Mouse (Mus musculus) ovary, adult 18-20 months (tissue): ENCODE data around the gene Hspbp1.

ENCODE experiments used
- DNase-seq: peaks from one replicate; pipeline ENCODE4 v3.0.0; 2022; ENCODE audit warnings: low spot score, mixed read lengths

Hspbp1 gene

DNA sequence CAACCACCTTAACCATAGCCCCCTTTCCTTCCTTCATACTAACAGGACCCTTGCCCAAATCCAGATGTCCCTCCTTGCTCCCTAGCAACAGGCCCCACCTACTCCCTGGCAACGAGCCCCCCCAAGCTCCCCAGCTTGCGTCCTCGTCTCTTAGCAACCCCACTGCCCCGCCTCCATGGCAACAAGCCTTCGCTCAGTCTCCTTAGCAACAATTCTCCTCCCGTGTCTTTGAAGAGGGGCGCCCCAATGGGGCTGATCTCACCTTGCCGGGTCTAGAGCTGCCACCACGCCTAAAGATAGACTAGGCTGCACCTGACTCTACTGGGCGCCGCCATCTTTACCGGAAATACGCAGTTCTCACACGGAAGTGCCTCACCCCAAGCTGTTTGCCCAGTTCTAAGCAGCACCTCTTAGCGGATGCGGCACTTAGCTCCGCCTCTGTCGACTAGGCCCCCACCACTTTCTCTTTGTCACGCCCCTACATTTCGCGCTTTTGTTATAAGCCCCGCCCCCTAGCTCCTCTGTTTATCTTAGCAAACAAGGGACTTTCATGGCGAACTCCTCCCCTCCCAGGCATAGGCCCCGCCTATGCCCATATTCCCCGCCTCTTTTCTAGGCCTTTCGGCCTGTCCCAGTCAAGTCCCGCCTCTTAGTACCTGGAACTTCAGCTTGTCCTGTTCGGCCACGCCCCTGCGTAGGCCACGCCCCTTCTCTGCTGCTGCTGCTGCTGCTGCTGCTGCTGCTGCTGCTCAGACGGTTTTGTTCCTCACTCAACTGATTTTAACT, at the start of gene Hspbp1:
Hspbp1 (minus strand) TSS at position 437 of the 786 bp plus-strand sequence.
- DNase-seq: peak; percentile 94

- no peak for DNase-seq
Observed at GRCm38 (mm10) chr7:4732968-4733392, 48.1 kb upstream of the Hspbp1 start.

GRCm38 (mm10) chr7:4731090-4731489, 46.2 kb upstream of the Hspbp1 start:
- no peak for DNase-seq

DNA sequence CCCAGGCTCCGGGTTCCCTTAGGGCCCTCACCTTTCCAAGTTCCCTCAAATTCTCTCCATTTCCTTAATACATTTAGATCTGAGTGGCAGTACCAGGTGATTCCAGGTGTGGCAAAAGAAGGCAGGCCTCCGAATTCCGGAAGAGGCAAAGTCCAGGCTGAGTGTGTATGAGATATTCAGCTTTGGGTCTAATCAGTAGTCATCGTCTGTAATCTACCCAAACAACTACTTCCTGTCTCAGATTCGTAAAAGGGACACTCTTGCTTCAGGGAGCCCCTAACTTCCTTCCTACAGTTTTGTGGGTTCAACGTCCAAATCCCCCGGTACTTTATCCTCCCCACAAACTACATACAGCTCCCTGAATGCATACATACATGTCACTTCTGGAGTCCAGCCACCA, 40.3 kb upstream of the Hspbp1 start, which contains the start of gene Tmem150b:
Tmem150b (minus strand) TSS at position 81 of the 400 bp plus-strand sequence.
- no peak for DNase-seq

- no peak for DNase-seq
Observed at GRCm38 (mm10) chr7:4724359-4724758, 39.5 kb upstream of the Hspbp1 start.

DNA sequence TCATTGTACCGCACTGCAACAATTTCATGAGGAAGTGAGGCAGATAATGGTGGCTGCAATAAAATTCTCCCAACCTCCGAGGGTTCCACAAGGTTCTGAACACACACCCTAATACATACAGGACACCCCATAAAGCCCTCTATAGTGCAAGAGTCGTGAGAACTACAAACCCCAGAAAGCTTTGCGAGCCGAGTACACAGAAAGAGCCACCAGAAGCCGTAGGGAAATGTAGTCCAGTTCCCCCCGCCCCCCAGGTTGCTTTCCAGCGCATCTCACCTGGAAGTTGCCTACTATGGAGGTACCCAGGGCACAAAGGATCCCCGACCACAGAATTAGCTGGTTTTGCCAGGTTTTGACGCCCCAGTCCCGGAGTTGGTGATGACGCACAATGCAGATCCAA, 38.6 kb upstream of the Hspbp1 start:
- no peak for DNase-seq

GRCm38 (mm10) chr7:4719276-4719675, 34.4 kb upstream of the Hspbp1 start:
- DNase-seq: no peak

- no peak for DNase-seq
Observed at GRCm38 (mm10) chr7:4716955-4717354, 32.1 kb upstream of the Hspbp1 start.

DNA sequence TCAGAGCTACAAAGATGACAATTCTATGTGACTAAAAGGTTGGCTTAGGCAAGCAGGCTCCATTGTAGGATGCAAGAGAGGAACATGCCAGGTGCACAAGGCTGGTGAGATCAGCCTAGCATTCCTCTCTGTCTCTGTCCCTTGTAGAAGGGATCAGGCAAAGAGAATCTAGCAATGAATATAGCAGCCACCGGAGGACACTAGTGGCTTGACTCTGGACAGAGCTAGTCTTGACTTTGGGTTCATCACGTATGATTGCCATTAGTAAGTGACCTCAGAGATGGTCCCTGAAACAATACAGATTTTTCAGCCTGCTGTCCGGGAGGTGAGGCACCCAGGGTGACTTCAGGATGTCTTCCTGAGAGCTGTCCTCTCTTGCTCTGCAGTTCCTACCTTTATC, 27.7 kb upstream of the Hspbp1 start:
- DNase-seq: no peak

GRCm38 (mm10) chr7:4705098-4705497, 20.2 kb upstream of the Hspbp1 start:
- DNase-seq: no peak

DNA sequence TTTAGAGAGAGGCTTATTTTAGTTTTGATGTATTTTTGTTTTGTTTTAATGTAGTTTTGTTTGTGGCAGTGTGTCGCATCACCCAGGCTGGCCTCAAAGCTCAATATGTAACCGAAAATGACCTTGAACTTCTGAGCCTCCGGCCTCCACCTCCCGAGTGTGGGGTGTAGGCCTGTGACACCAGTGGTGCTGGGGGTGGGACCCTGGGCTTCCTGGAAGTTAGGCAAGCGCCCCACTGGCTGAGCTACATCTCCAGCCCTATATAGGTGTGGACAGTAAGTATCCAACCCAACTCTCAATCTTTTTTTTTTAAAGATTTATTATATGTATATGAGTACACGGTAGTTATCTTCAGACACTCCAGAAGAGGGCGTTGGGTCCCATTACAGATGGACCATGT, 18.3 kb upstream of the Hspbp1 start:
- DNase-seq: no peak

- no peak for DNase-seq
Observed at GRCm38 (mm10) chr7:4702334-4702733, 17.5 kb upstream of the Hspbp1 start.

GRCm38 (mm10) chr7:4693004-4693403, 8.1 kb upstream of the Hspbp1 start:
- no peak for DNase-seq

- DNase-seq: no peak
Observed at GRCm38 (mm10) chr7:4690951-4691653, 6.2 kb upstream of the Hspbp1 start.

DNA sequence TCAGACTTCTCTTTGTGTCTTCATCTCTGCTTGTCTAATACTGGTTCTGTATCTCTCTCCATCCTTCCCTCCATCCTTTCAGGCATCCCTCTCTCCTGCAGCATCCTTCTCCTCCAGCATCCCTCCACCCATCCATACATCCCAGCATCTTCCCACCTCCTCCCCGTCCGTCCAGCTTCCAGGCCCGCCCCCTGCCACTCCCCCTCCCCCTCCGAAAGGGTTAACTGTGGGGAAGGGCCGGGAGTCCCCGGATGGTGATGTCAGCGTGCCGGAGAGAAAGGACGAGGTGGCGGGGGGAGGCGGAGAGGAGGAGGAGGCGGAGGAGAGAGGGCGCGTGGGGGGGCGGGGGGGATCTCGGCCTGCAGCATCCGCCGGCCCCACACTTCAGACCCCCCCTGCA, 5.5 kb upstream of the Hspbp1 start, which contains the start of gene Brsk1:
Brsk1 (plus strand) TSS at position 218 of the 400 bp plus-strand sequence.
- peak; percentile 32 for DNase-seq

GRCm38 (mm10) chr7:4684203-4684602, 665 bp downstream of the Hspbp1 start:
- DNase-seq: no peak

DNA sequence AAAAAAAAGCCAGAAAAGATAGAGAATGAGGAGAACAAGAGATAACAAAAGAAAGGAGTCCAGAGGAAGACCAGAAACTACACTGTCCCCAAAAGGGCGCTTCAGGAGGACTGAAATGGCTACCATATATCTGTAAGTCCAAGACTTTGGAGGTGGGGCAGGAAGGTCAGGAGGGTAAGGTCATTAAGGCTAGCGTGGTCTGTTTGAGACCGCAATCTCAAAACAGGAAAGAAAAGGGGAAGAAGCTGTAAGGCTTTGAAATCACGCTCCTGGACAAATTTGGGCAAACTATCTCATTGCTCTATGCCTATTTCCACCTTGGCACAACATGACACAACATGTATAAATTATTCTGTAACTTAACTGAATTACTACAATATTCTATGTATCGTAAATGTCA, 1.6 kb downstream of the Hspbp1 start:
- DNase-seq: no peak

DNA sequence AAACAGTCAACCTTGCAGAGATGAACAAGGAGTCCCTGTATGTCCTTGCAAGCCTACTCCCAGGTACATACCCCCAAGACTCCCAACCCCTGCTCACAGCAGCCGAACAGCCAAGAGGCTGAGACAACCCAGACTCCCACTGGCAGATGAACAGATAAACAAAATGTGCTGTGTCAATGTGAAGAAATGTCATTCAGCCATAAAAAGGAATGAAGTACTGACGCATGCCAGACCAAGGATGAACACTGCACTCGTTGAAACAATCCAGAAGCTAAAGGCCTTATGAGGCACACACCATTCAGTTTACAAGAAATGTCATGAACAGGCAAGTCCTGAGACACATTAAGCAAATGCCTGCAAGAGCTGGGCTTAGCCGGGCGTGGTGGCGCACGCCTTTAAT, 9.7 kb downstream of the Hspbp1 start:
- no peak for DNase-seq

DNA sequence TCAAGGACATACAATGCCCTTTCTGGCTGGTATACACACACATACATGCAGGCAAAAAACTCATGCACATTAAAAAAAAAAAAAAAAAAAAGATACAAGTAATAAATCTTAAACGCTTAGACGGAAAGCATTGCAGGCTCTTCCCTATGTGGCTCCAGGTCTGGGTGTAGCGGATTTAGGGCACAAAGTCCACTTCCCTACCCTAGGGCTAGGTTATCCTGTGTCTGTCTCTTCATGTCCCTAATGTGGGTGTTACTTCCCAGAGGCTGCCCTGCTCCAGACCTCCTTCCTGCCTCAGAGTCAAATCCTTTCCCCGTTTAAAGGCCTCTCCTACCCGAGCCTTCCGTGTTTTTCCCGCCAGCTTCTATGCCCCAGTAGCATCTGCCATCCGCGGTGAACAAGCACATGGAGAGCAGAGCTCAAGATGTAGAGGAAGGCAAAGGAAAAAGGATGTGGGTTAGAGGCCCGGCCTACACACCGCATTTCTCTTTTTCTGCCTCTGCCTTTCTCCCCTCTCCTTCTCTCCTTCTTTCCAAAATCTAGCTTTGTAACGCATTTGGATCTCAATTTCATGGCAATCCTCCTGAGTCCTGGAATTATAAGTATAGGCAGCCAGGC, 10.6 kb downstream of the Hspbp1 start:
- DNase-seq: no peak

DNA sequence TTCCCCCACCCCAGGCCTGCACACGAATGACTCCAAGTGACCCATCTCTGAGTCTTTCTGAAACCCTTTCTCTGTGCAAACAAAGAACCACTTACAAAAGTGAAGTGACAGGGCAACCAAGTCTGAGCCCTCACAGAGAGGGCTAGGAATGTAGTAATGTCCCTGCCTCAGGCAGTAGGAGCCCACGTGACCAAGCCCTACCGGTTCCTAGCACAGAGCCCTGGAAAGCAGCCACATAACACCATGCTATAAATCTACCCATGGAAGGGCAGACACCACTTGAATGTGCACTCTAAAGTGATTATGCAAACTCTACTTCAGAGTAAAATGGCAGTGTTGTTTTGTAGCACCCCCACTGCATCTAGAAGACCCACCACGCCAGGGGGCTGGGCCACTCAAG, 12.9 kb downstream of the Hspbp1 start:
- DNase-seq: no peak

- no peak for DNase-seq
Observed at GRCm38 (mm10) chr7:4670655-4671255, 14.1 kb downstream of the Hspbp1 start.

DNA sequence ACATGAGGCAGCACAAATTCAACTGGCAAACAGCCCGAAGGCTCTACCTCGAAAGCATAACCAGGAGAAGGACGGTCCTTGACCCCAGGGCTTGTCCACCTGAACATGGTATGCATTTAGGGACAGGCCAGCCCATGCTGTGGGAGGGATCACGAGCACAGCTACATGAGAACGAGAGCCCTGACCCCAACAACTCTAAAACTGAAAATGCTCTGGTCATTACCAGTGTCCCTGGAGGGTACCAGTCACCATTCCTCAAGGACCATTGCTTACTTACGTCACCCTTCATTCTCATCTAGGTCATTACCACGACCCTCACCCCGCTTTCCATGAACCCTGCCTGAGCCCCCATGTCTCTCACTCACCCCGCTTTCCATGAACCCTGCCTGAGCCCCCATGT, 15.7 kb downstream of the Hspbp1 start:
- DNase-seq: no peak
